Comparison of ENCODE assay signal across 17 mouse cellular contexts in genomic region chr6:85105033-85105615, GRCm38 (mm10).
"Had no signal": no experiment of that assay in that cellular context is flagged by ENCODE, and none has a peak within 500 bp of the region (broad histone marks: within the 10 kb centered on the region; RNA-seq: fewer than 3 reads in every experiment).

No protein-coding gene starts in this region.

- H3K9ac ChIP-seq: liver, embryonic 13.5 days; lung, embryonic 14.5 days; midbrain, embryonic 12.5 days; midbrain, embryonic 15.5 days; neural tube, embryonic 12.5 days; neural tube, embryonic 15.5 days; stomach, embryonic 15.5 days had no signal

- H3K4me2 ChIP-seq: liver, embryonic 13.5 days; lung, embryonic 14.5 days; midbrain, embryonic 12.5 days; midbrain, embryonic 15.5 days; neural tube, embryonic 12.5 days; neural tube, embryonic 15.5 days; stomach, embryonic 15.5 days had no signal

- DNase-seq: kidney, postnatal 25 days; layer of hippocampus, adult 9-11 months; liver, embryonic 13.5 days; lung, embryonic 14.5 days; right cerebral cortex, adult 18-20 months; right cerebral cortex, postnatal 14 days; spleen, adult 18-20 months; thymus, adult 18-20 months; thymus, postnatal 4 days had no signal

- H3K4me3 ChIP-seq: layer of hippocampus, adult 2 months; liver, embryonic 13.5 days; midbrain, embryonic 12.5 days; midbrain, embryonic 15.5 days; neural tube, embryonic 12.5 days; neural tube, embryonic 15.5 days; stomach, embryonic 15.5 days had no signal

- H3K27me3 ChIP-seq: liver, embryonic 13.5 days; midbrain, embryonic 12.5 days; midbrain, embryonic 15.5 days; neural tube, embryonic 12.5 days; neural tube, embryonic 15.5 days; stomach, embryonic 15.5 days had no signal

- H3K4me1 ChIP-seq: liver, embryonic 13.5 days; midbrain, embryonic 12.5 days; midbrain, embryonic 15.5 days; neural tube, embryonic 12.5 days; neural tube, embryonic 15.5 days; stomach, embryonic 15.5 days had no signal

- H3K9me3 ChIP-seq: liver, embryonic 13.5 days; midbrain, embryonic 12.5 days; midbrain, embryonic 15.5 days; neural tube, embryonic 12.5 days; neural tube, embryonic 15.5 days; stomach, embryonic 15.5 days had no signal

- H3K36me3 ChIP-seq: liver, embryonic 13.5 days; midbrain, embryonic 12.5 days; midbrain, embryonic 15.5 days; neural tube, embryonic 12.5 days; neural tube, embryonic 15.5 days; stomach, embryonic 15.5 days had no signal

- H3K27ac ChIP-seq: kidney, postnatal 0 days; layer of hippocampus, adult 2 months; liver, embryonic 13.5 days; macrophage; midbrain, embryonic 12.5 days; midbrain, embryonic 15.5 days; neural tube, embryonic 12.5 days; neural tube, embryonic 15.5 days; stomach, embryonic 15.5 days had no signal
